Mouse (Mus musculus): ENCODE measurements around the gene Uqcr11.

The Uqcr11 gene

GRCm38 (mm10) chr10:80376160-80376559 is 30.5 kb downstream of the Uqcr11 start:
- DNase-seq (ENCODE audit: low read depth, low spot score), result peak; percentile 90

DNA sequence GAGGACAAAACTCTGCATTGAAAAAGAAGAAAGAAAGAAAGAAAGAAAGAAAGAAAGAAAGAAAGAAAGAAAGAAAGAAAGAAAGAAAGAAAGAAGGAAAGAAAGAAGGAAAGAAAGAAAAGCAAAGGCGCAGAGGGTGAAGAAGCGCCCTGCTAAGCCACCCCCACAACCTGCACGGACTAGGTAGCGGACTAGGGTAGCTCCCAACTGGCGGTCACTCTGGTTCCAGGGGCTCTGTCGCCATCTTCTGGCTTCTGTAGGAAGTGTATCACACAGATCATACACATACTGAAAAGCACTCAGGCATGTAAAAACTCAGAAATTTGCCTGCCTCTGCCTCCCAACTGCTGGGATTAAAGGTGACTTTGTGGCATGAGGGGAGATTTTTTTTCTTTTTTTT is 32.6 kb downstream of the Uqcr11 start:
- no peak for DNase-seq (ENCODE audit: low read depth, low spot score)

DNA sequence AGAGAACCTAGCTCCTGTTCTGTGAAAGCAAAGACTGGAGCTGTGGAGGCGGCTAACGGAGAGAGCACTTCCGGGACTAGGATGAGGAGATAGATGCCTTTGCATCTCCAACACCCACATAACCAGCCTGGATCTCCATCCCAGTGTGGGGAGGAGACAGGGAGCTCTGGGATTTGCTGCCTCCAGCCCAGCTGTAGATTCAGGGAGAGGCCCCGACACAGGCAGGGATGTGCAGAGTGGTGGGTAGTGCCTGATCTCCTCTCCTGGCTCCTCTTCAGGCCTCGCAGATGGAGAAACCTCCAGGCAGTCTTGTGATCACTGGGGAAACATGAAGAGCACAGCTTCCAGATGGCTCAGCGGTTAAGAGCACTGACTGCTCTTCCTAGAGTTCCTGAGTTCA is 33.9 kb downstream of the Uqcr11 start:
- no peak for DNase-seq (ENCODE audit: low read depth, low spot score)

GRCm38 (mm10) chr10:80371983-80372382 is 34.6 kb downstream of the Uqcr11 start:
- DNase-seq (ENCODE audit: low read depth, low spot score), result no peak

DNA sequence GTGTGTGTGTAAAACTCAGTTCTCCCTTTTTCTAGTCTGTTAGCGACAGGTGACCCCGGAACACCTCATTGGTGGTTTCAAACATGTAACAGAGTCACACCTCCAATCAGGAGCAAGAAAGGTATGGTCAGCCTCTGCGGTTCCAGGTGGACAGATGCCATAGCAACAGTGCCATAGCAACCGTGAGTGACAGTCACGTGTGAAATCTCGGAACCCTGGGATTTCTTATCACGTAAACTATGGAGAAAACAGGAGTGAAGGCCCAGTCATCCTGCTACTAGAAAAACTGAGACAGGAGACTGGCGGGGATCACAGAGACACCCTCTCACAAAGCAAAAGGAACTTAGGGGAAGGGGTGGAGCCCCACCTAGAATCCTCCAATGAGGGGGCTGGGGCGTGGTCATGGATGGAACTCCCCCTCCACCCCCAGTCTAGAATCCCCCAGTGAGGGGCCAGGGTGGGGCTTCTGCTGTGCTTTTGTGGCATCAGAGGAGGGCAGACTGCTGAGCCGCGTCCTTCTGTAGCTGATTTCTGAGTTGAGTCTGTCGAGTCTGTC is 35.1 kb downstream of the Uqcr11 start:
- DNase-seq (ENCODE audit: low read depth, low spot score), result no peak

GRCm38 (mm10) chr10:80369995-80370747 is 36.5 kb downstream of the Uqcr11 start:
- DNase-seq (ENCODE audit: low read depth, low spot score), result no peak

- no peak for DNase-seq (ENCODE audit: low read depth, low spot score)
Measured at GRCm38 (mm10) chr10:80368392-80368791, 38.2 kb downstream of the Uqcr11 start.

DNA sequence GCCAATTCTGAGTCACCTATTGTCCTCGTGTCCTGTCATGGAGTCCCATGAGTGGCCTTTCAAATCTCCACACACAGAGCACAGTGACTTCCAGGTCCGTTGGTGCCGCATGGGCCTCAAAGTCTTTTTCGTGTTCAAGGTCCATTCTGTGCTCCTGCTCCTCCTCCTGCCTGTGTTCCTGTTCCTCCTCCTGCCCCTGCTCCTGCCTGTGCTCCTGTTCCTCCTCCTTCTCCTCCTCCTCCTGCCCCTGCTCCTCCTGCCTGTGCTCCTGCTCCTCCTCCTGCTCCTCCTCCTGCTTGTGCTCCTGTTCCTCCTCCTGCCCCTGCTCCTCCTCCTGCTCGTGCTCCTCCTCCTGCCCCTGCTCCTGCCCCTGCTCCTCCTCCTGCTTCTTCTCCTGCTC is 38.7 kb downstream of the Uqcr11 start:
- DNase-seq (ENCODE audit: low read depth, low spot score), result no peak

GRCm38 (mm10) chr10:80365736-80366135 is 40.9 kb downstream of the Uqcr11 start:
- no peak for DNase-seq (ENCODE audit: low read depth, low spot score)

- no peak for DNase-seq (ENCODE audit: low read depth, low spot score)
Measured at GRCm38 (mm10) chr10:80363734-80364133, 42.9 kb downstream of the Uqcr11 start.

DNA sequence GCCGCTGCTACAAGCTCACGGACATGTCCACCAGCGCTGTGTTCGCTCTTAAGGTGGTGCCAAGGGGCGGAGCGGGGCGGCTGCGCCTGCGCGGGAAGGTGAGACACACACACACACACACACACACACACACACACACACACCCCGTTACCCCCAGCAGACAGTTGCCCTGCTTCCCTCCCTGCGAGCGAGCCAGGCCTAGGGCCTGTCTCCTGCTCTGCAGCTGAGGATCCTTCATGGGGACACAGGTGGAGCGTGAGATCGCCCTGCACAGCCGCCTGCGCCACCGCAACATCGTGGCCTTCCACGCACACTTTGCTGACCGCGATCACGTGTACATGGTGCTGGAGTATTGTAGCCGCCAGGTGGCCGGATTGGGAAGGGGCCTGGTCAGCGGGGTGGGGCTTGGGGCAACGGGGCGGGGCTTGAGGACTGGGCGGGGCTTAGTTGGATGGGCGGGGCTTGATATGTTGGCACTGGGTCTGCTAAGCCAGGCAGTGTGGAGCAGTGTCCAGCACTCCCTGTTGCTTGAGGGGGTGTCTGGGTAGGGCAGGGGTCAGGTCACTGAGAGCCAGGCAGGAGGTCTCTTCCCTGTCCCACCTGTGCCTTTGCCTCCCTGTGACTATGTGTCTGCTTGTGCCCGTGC is 48.5 kb downstream of the Uqcr11 start:
- DNase-seq (ENCODE audit: low read depth, low spot score), result no peak

- no peak for DNase-seq (ENCODE audit: low read depth, low spot score)
Measured at GRCm38 (mm10) chr10:80357336-80357735, 49.3 kb downstream of the Uqcr11 start.

DNA sequence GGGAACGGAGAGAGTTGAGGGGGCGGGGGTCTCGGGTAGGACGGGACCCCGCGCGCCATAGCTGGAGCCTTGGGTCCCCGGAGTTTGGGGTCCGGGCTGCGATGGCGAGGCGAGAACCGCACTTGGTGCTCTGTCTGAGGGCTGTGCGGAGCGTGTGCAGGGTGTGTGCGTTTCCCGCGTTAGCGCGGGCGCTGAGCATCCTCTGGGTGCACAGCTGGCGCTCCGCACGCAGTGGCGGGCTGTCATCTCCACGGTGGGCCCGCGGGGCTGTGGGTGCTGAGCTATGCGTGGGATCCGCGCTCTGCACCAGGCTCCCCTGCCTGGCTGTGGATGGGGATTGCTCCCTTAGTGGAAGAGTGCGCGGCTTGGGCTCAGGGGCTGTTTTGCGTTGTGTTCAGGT is 49.9 kb downstream of the Uqcr11 start:
- DNase-seq (ENCODE audit: low read depth, low spot score), result no peak

- no peak for DNase-seq (ENCODE audit: low read depth, low spot score)
Measured at GRCm38 (mm10) chr10:80356001-80356682, 50.5 kb downstream of the Uqcr11 start, which contains the start of gene Plk5. Gene Plk5 (plus strand): TSS chr10:80356459.

DNA sequence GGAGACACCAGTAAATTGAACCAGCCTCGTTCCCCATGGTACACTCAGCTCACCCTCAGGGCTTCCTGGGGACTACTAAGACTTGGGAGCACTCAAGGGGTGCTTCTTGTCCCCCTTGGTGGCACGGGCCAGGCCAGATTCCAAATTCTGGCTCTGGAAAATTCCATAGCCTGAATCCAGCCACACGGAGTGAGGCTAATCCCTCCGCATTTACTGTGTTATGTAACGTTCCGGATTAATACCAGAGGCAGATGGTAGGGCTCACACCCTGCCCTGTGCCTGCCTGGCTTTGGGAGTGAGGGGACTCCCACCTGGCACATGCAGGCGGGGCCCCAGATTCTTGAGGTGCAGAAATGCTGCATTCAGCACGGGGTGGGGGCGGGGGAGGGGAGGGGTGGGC is 51.2 kb downstream of the Uqcr11 start:
- DNase-seq (ENCODE audit: low read depth, low spot score), result no peak

Measured in embryo, embryonic 11.5 days (tissue).